Mouse (Mus musculus): ENCODE results near the gene St6galnac5. TPM values are rescaled to one million over a fixed set of nuclear protein-coding genes. Genes with fewer than 3 reads are reported as not detected.

St6galnac5 gene
- polyA plus RNA-seq (2015; fragmentation: Nextera tagmentation; extraction: Ambion mirVana) = 0.26 and 0.40 TPM in 2 replicates

DNA sequence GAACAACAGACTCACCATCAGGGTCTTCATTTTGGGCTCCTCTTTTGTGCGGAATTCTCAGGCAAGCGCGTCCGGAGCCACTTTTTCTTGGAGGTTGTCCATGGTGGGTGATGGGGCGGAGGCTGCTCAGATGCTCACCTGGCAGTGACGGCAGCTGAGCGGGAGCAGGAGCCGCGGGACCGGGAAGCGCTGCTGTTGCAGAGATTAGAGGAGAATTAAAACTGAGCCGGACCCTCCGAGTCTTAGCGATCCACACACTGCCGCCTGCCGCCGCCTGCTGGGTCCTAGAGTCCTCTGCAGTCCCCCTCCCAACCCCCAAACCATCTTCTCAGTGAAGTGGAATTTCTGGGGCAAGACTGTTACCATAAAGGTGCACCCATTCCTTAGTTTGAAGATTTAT lies at the start of gene St6galnac5:
TSS of gene St6galnac5 (minus strand) at position 259 of the 400 bp plus-strand sequence.

